Mouse (Mus musculus): ENCODE data around the gene Myocd.

- no peak for TF ChIP-seq POLR2A (IDR thresholded peaks at IDR 0.05; ENCODE audit: control insufficient read depth, extremely low read depth, insufficient read depth, low read length, poor library complexity)
- no peak for TF ChIP-seq CTCF (IDR thresholded peaks at IDR 0.05; ENCODE audit: borderline replicate concordance, control insufficient read depth, extremely low read depth, insufficient read depth, low read length, poor library complexity)
Observed at GRCm38 (mm10) chr11:65268310-65268709, 1.5 kb downstream of the Myocd start.
